Mouse (Mus musculus): ENCODE data around the gene Pced1a.

The Pced1a gene

GRCm38 (mm10) chr2:130398091-130398490 is 26.4 kb downstream of the Pced1a start:
- in situ Hi-C loops (cut with MboI; ENCODE audit: unreplicated experiment in 2 of 2), result no loop called here

- in situ Hi-C loops (cut with MboI; ENCODE audit: unreplicated experiment in 2 of 2), result no loop called here
These were observed 27.1 kb downstream of the Pced1a start, which contains the start of gene Cpxm1 for GRCm38 (mm10) chr2:130397186-130397985. Cpxm1 (minus strand) TSS chr2:130397574.

GRCm38 (mm10) chr2:130395696-130396095 is 28.8 kb downstream of the Pced1a start:
- in situ Hi-C loops (cut with MboI; ENCODE audit: unreplicated experiment in 2 of 2), result no loop called here

GRCm38 (mm10) chr2:130392836-130393235 is 31.7 kb downstream of the Pced1a start:
- in situ Hi-C loops (cut with MboI; ENCODE audit: unreplicated experiment in 2 of 2), result no loop called here

- in situ Hi-C loops (cut with MboI; ENCODE audit: unreplicated experiment in 2 of 2), result no loop called here
These were observed 33.4 kb downstream of the Pced1a start for GRCm38 (mm10) chr2:130390993-130391625.

GRCm38 (mm10) chr2:130388796-130389195 is 35.7 kb downstream of the Pced1a start:
- in situ Hi-C loops (cut with MboI; ENCODE audit: unreplicated experiment in 2 of 2), result loop anchor here in 1 of 2 experiments (10.0 kb wide), 1 partner anchor 566 kb away; no protein-coding TSS in a partner anchor

GRCm38 (mm10) chr2:130386212-130386611 is 38.3 kb downstream of the Pced1a start:
- in situ Hi-C loops (cut with MboI; ENCODE audit: unreplicated experiment in 2 of 2), result loop anchor here in 1 of 2 experiments (10.0 kb wide), 1 partner anchor 569 kb away; no protein-coding TSS in a partner anchor

- in situ Hi-C loops (cut with MboI; ENCODE audit: unreplicated experiment in 2 of 2), result loop anchor here in 1 of 2 experiments (10.0 kb wide), 1 partner anchor 571 kb away; no protein-coding TSS in a partner anchor
These were observed 40.6 kb downstream of the Pced1a start for GRCm38 (mm10) chr2:130383895-130384294.

- in situ Hi-C loops (cut with MboI; ENCODE audit: unreplicated experiment in 2 of 2), result loop anchor here in 1 of 2 experiments (10.0 kb wide), 1 partner anchor 572 kb away; no protein-coding TSS in a partner anchor
These were observed 41.3 kb downstream of the Pced1a start for GRCm38 (mm10) chr2:130383205-130383604.

- in situ Hi-C loops (cut with MboI; ENCODE audit: unreplicated experiment in 2 of 2), result loop anchor here in 1 of 2 experiments (25.0 kb wide), 2 partner anchors 488 to 713 kb away; no protein-coding TSS in a partner anchor
These were observed 49.5 kb downstream of the Pced1a start for GRCm38 (mm10) chr2:130374951-130375350.

- in situ Hi-C loops (cut with MboI; ENCODE audit: unreplicated experiment in 2 of 2), result loop anchor here in 1 of 2 experiments (25.0 kb wide), 2 partner anchors 486 to 711 kb away; no protein-coding TSS in a partner anchor
These were observed 51.5 kb downstream of the Pced1a start for GRCm38 (mm10) chr2:130373026-130373425.

GRCm38 (mm10) chr2:130367386-130367785 is 57.1 kb downstream of the Pced1a start:
- in situ Hi-C loops (cut with MboI; ENCODE audit: unreplicated experiment in 2 of 2), result loop anchor here in 1 of 2 experiments (25.0 kb wide), 2 partner anchors 480 to 705 kb away; no protein-coding TSS in a partner anchor
